Mouse (Mus musculus): Measurements from ENCODE around the gene Ppp1r14a. TPM values are rescaled to one million over a fixed set of nuclear protein-coding genes. Genes with fewer than 3 reads are reported as not detected.

Ppp1r14a gene
- total and polyA plus RNA-seq, 3 experiments: 0.23 TPM; not detected in 2

- H3K4me1 ChIP-seq (ENCODE audit: insufficient read depth, low read depth, low read length): peaks cover 31% of the 10 kb centered on the region
- peaks cover 63% of the 10 kb centered on the region for H3K36me3 ChIP-seq (replicated peaks)
- no peak for DNase-seq (ENCODE audit: low spot score)
- no peak for ATAC-seq (ENCODE audit: extremely low read depth, insufficient number of reproducible peaks, low FRiP score, poor library complexity, severe bottlenecking)
- TF ChIP-seq GATA1 (IDR thresholded peaks at IDR 0.05; ENCODE audit: borderline replicate concordance, low read length) (no peak), CTCF (IDR thresholded peaks at IDR 0.05; ENCODE audit: low read depth, low read length) (no peak), GATA2 (IDR thresholded peaks at IDR 0.05; ENCODE audit: borderline replicate concordance, low read depth, low read length) (no peak), POLR2AphosphoS5 (IDR thresholded peaks at IDR 0.05; ENCODE audit: insufficient replicate concordance, low read depth, low read length) (no peak), TAL1 (conservative IDR thresholded peaks at IDR 0.05; ENCODE audit: low read depth, low read length) (no peak)
- H3K9me3 ChIP-seq (replicated peaks): no peaks in the 10 kb centered on the region
- H3K4me3 ChIP-seq (ENCODE audit: low read depth, low read length): no peak overlapping the region
- H3K27me3 ChIP-seq (ENCODE audit: insufficient read depth, low read length): no peaks in the 10 kb centered on the region
These were observed 12.4 kb upstream of the Ppp1r14a start for GRCm38 (mm10) chr7:29276715-29277114.

GRCm38 (mm10) chr7:29277510-29277909 is 11.6 kb upstream of the Ppp1r14a start:
- TF ChIP-seq TAL1 (conservative IDR thresholded peaks at IDR 0.05; ENCODE audit: low read depth, low read length) (no peak), POLR2AphosphoS5 (IDR thresholded peaks at IDR 0.05; ENCODE audit: insufficient replicate concordance, low read depth, low read length) (no peak), CTCF (IDR thresholded peaks at IDR 0.05; ENCODE audit: low read depth, low read length) (no peak), GATA1 (IDR thresholded peaks at IDR 0.05; ENCODE audit: borderline replicate concordance, low read length) (no peak), GATA2 (IDR thresholded peaks at IDR 0.05; ENCODE audit: borderline replicate concordance, low read depth, low read length) (no peak)
- no peak for ATAC-seq (ENCODE audit: extremely low read depth, insufficient number of reproducible peaks, low FRiP score, poor library complexity, severe bottlenecking)
- Histone ChIP-seq H3K9me3 (replicated peaks) (no peaks in the 10 kb centered on the region), H3K36me3 (replicated peaks) (peaks cover 58% of the 10 kb centered on the region), H3K4me1 (ENCODE audit: insufficient read depth, low read depth, low read length) (peaks cover 34% of the 10 kb centered on the region), H3K4me3 (ENCODE audit: low read depth, low read length) (no peak overlapping the region), H3K27me3 (ENCODE audit: insufficient read depth, low read length) (no peaks in the 10 kb centered on the region)
- DNase-seq (ENCODE audit: low spot score): no peak

- peaks cover 46% of the 10 kb centered on the region for H3K36me3 ChIP-seq (replicated peaks)
- no peak for TF ChIP-seq CTCF (IDR thresholded peaks at IDR 0.05; ENCODE audit: low read depth, low read length)
- no peak for TF ChIP-seq GATA1 (IDR thresholded peaks at IDR 0.05; ENCODE audit: borderline replicate concordance, low read length)
- TF ChIP-seq TAL1 (conservative IDR thresholded peaks at IDR 0.05; ENCODE audit: low read depth, low read length): no peak
- TF ChIP-seq GATA2 (IDR thresholded peaks at IDR 0.05; ENCODE audit: borderline replicate concordance, low read depth, low read length): no peak
- TF ChIP-seq POLR2AphosphoS5 (IDR thresholded peaks at IDR 0.05; ENCODE audit: insufficient replicate concordance, low read depth, low read length): no peak
- no peaks in the 10 kb centered on the region for H3K27me3 ChIP-seq (ENCODE audit: insufficient read depth, low read length)
- peaks cover 34% of the 10 kb centered on the region for H3K4me1 ChIP-seq (ENCODE audit: insufficient read depth, low read depth, low read length)
- ATAC-seq (ENCODE audit: extremely low read depth, insufficient number of reproducible peaks, low FRiP score, poor library complexity, severe bottlenecking): no peak
- no peak for DNase-seq (ENCODE audit: low spot score)
- no peak overlapping the region for H3K4me3 ChIP-seq (ENCODE audit: low read depth, low read length)
- no peaks in the 10 kb centered on the region for H3K9me3 ChIP-seq (replicated peaks)
These were observed 9.8 kb upstream of the Ppp1r14a start for GRCm38 (mm10) chr7:29279261-29279660.

- Histone ChIP-seq H3K4me3 (ENCODE audit: low read depth, low read length) (no peak overlapping the region; the same call in 1 of the 2 replicates), H3K4me1 (ENCODE audit: insufficient read depth, low read depth, low read length) (peaks cover 34% of the 10 kb centered on the region), H3K27me3 (ENCODE audit: insufficient read depth, low read length) (peaks cover 3% of the 10 kb centered on the region), H3K36me3 (replicated peaks) (peaks cover 39% of the 10 kb centered on the region), H3K9me3 (replicated peaks) (no peaks in the 10 kb centered on the region)
- TF ChIP-seq GATA2 (IDR thresholded peaks at IDR 0.05; ENCODE audit: borderline replicate concordance, low read depth, low read length) (no peak), CTCF (IDR thresholded peaks at IDR 0.05; ENCODE audit: low read depth, low read length) (no peak), TAL1 (conservative IDR thresholded peaks at IDR 0.05; ENCODE audit: low read depth, low read length) (no peak), POLR2AphosphoS5 (IDR thresholded peaks at IDR 0.05; ENCODE audit: insufficient replicate concordance, low read depth, low read length) (no peak), GATA1 (IDR thresholded peaks at IDR 0.05; ENCODE audit: borderline replicate concordance, low read length) (no peak)
- no peak for ATAC-seq (ENCODE audit: extremely low read depth, insufficient number of reproducible peaks, low FRiP score, poor library complexity, severe bottlenecking)
- DNase-seq (ENCODE audit: low spot score): no peak
These were observed 9.2 kb upstream of the Ppp1r14a start for GRCm38 (mm10) chr7:29279924-29280323.

GRCm38 (mm10) chr7:29280801-29281200 is 8.3 kb upstream of the Ppp1r14a start:
- ATAC-seq (ENCODE audit: extremely low read depth, insufficient number of reproducible peaks, low FRiP score, poor library complexity, severe bottlenecking) (no peak), DNase-seq (ENCODE audit: low spot score) (peak; percentile 56)
- Histone ChIP-seq H3K27me3 (ENCODE audit: insufficient read depth, low read length) (peaks cover 8% of the 10 kb centered on the region), H3K36me3 (replicated peaks) (peaks cover 34% of the 10 kb centered on the region), H3K9me3 (replicated peaks) (no peaks in the 10 kb centered on the region), H3K4me3 (ENCODE audit: low read depth, low read length) (peak overlapping the region; percentile 79), H3K4me1 (ENCODE audit: insufficient read depth, low read depth, low read length) (peaks cover 34% of the 10 kb centered on the region)
- TF ChIP-seq GATA1 (IDR thresholded peaks at IDR 0.05; ENCODE audit: borderline replicate concordance, low read length): no peak
- TF ChIP-seq CTCF (IDR thresholded peaks at IDR 0.05; ENCODE audit: low read depth, low read length): no peak
- no peak for TF ChIP-seq POLR2AphosphoS5 (IDR thresholded peaks at IDR 0.05; ENCODE audit: insufficient replicate concordance, low read depth, low read length)
- no peak for TF ChIP-seq GATA2 (IDR thresholded peaks at IDR 0.05; ENCODE audit: borderline replicate concordance, low read depth, low read length)
- no peak for TF ChIP-seq TAL1 (conservative IDR thresholded peaks at IDR 0.05; ENCODE audit: low read depth, low read length)

GRCm38 (mm10) chr7:29281201-29282073 is 7.7 kb upstream of the Ppp1r14a start, which contains the start of gene Spint2:
TSS of gene Spint2 (minus strand) at chr7:29281912.
- DNase-seq (ENCODE audit: low spot score) (peak; percentile 77), ATAC-seq (ENCODE audit: extremely low read depth, insufficient number of reproducible peaks, low FRiP score, poor library complexity, severe bottlenecking) (peak; percentile 45)
- Histone ChIP-seq H3K9me3 (replicated peaks) (no peaks in the 10 kb centered on the region), H3K36me3 (replicated peaks) (peaks cover 29% of the 10 kb centered on the region), H3K27me3 (ENCODE audit: insufficient read depth, low read length) (peaks cover 8% of the 10 kb centered on the region), H3K4me3 (ENCODE audit: low read depth, low read length) (peak within 1 kb of the TSS; percentile 79), H3K4me1 (ENCODE audit: insufficient read depth, low read depth, low read length) (peaks cover 32% of the 10 kb centered on the region)
- TF ChIP-seq GATA2 (IDR thresholded peaks at IDR 0.05; ENCODE audit: borderline replicate concordance, low read depth, low read length): no peak
- no peak for TF ChIP-seq TAL1 (conservative IDR thresholded peaks at IDR 0.05; ENCODE audit: low read depth, low read length)
- TF ChIP-seq POLR2AphosphoS5 (IDR thresholded peaks at IDR 0.05; ENCODE audit: insufficient replicate concordance, low read depth, low read length): no peak
- no peak for TF ChIP-seq GATA1 (IDR thresholded peaks at IDR 0.05; ENCODE audit: borderline replicate concordance, low read length)
- TF ChIP-seq CTCF (IDR thresholded peaks at IDR 0.05; ENCODE audit: low read depth, low read length): no peak
